Mouse (Mus musculus) megakaryocyte, embryonic 14.5 days (primary cell): Measurements from ENCODE around the gene Faap20.

Experiments used
- FLI1 ChIP-seq: IDR thresholded peaks from 2 replicates; pipeline ENCODE4 v1.6.1; 2012; ENCODE audit warnings: low read length, inconsistent platforms, mixed read lengths
- GATA1 ChIP-seq: IDR thresholded peaks from 3 replicates; pipeline ENCODE4 v1.6.1; 2012; ENCODE audit warnings: mixed read lengths, low read length, inconsistent platforms, borderline replicate concordance

- TF ChIP-seq GATA1: no peak
- TF ChIP-seq FLI1: no peak
Measured at GRCm38 (mm10) chr4:155282231-155282630, 32.6 kb downstream of the Faap20 start.
